Mouse (Mus musculus) spleen, postnatal 4 days (tissue): ENCODE data around the gene Eef1a2.

Experiments
- DNase-seq, 2 experiments: peaks; one replicate each; pipeline ENCODE4 v3.0.0; 2022; ENCODE audit warnings: low spot score in 2 of 2

Gene Eef1a2

GRCm38 (mm10) chr2:181158471-181158870 lies 1.7 kb upstream of the Eef1a2 start:
- no peak for DNase-seq

- DNase-seq = no peak
These were observed 995 bp upstream of the Eef1a2 start for GRCm38 (mm10) chr2:181157716-181158302.

- no peak for DNase-seq
These were observed 366 bp upstream of the Eef1a2 start for GRCm38 (mm10) chr2:181157180-181157579.

- no peak for DNase-seq
These were observed 1.0 kb downstream of the Eef1a2 start for GRCm38 (mm10) chr2:181155801-181156200.

GRCm38 (mm10) chr2:181154831-181155415 lies 1.9 kb downstream of the Eef1a2 start:
- DNase-seq = no peak

GRCm38 (mm10) chr2:181154361-181154760 lies 2.5 kb downstream of the Eef1a2 start:
- DNase-seq = no peak

GRCm38 (mm10) chr2:181153837-181154236 lies 3.0 kb downstream of the Eef1a2 start:
- DNase-seq = no peak

- no peak for DNase-seq
These were observed 3.7 kb downstream of the Eef1a2 start for GRCm38 (mm10) chr2:181153131-181153530.

- DNase-seq = no peak
These were observed 4.1 kb downstream of the Eef1a2 start for GRCm38 (mm10) chr2:181152701-181153100.

- no peak for DNase-seq
These were observed 6.5 kb downstream of the Eef1a2 start for GRCm38 (mm10) chr2:181150281-181150680.

GRCm38 (mm10) chr2:181148318-181148955 lies 8.4 kb downstream of the Eef1a2 start:
- no peak for DNase-seq

GRCm38 (mm10) chr2:181147546-181148317 lies 9.1 kb downstream of the Eef1a2 start:
- DNase-seq = no peak

GRCm38 (mm10) chr2:181146976-181147545 lies 9.8 kb downstream of the Eef1a2 start:
- no peak for DNase-seq

GRCm38 (mm10) chr2:181144675-181145074 lies 12.1 kb downstream of the Eef1a2 start:
- no peak for DNase-seq

- no peak for DNase-seq
These were observed 13.1 kb downstream of the Eef1a2 start for GRCm38 (mm10) chr2:181143509-181144276.

- DNase-seq = no peak
These were observed 14.1 kb downstream of the Eef1a2 start for GRCm38 (mm10) chr2:181142703-181143135.

GRCm38 (mm10) chr2:181139641-181140193 lies 17.1 kb downstream of the Eef1a2 start:
- DNase-seq = no peak

GRCm38 (mm10) chr2:181136934-181137333 lies 19.9 kb downstream of the Eef1a2 start:
- DNase-seq = no peak

- no peak for DNase-seq
These were observed 21.4 kb downstream of the Eef1a2 start for GRCm38 (mm10) chr2:181135446-181135818.

- DNase-seq = no peak
These were observed 22.0 kb downstream of the Eef1a2 start, which contains the start of gene Kcnq2 for GRCm38 (mm10) chr2:181134591-181135445. Kcnq2 (minus strand) TSS chr2:181135300.
